Mouse (Mus musculus): Measurements from ENCODE around the gene Ccdc122. TPM values are rescaled to one million over a fixed set of nuclear protein-coding genes. Genes with fewer than 3 reads are reported as not detected.

The Ccdc122 gene
- polyA plus RNA-seq, 1 experiment from 2014 or later = 1.4 TPM

GRCm38 (mm10) chr14:77141324-77142282 lies 105.0 kb downstream of the Ccdc122 start:
- 0 out of 2 replicates have a peak, but pooled peaks have one; percentile 56 for ATAC-seq (replicated peaks; ENCODE audit: low FRiP score)
- 30% methylated on average over 16 of the region's 17 CpGs for WGBS
- peak overlapping the region; percentile 39; the same call in 1 of the 2 replicates for H3K4me2 ChIP-seq

GRCm38 (mm10) chr14:77145103-77145502 lies 108.5 kb downstream of the Ccdc122 start:
- Histone ChIP-seq H3K4me1 (peaks cover 7% of the 10 kb centered on the region; the same call in 1 of the 2 replicates), H3K9me3 (replicated peaks) (no peaks in the 10 kb centered on the region), H3K4me2 (no peak overlapping the region), H3K27ac (no peak overlapping the region), H3K36me3 (no peaks in the 10 kb centered on the region), H3K9ac (no peak overlapping the region), H3K4me3 (replicated peaks) (no peak overlapping the region), H3K27me3 (no peaks in the 10 kb centered on the region)
- 84% methylated on average over 4 of the region's 4 CpGs for WGBS
- ATAC-seq (replicated peaks; ENCODE audit: low FRiP score) = no peak

More at GRCm38 (mm10) chr14:77141324-77142282, 105.0 kb downstream of the Ccdc122 start:
- Histone ChIP-seq H3K27ac (no peak overlapping the region; the same call in 1 of the 2 replicates), H3K36me3 (no peaks in the 10 kb centered on the region), H3K27me3 (no peaks in the 10 kb centered on the region), H3K9ac (no peak overlapping the region), H3K4me1 (peaks cover 12% of the 10 kb centered on the region; the same call in 1 of the 2 replicates), H3K4me3 (replicated peaks) (no peak overlapping the region), H3K9me3 (replicated peaks) (no peaks in the 10 kb centered on the region)

- H3K4me3 ChIP-seq (replicated peaks) = no peak overlapping the region
- no peaks in the 10 kb centered on the region for H3K36me3 ChIP-seq
- H3K9ac ChIP-seq = no peak overlapping the region
- no peaks in the 10 kb centered on the region for H3K27me3 ChIP-seq
- H3K9me3 ChIP-seq (replicated peaks) = no peaks in the 10 kb centered on the region
- H3K27ac ChIP-seq = no peak overlapping the region
- peaks cover 7% of the 10 kb centered on the region; the same call in 1 of the 2 replicates for H3K4me1 ChIP-seq
- 95% methylated on average over 1 of the region's 1 CpGs for WGBS
- H3K4me2 ChIP-seq = no peak overlapping the region
- ATAC-seq (replicated peaks; ENCODE audit: low FRiP score) = no peak
Observed at GRCm38 (mm10) chr14:77147635-77148034, 111.1 kb downstream of the Ccdc122 start.

- 0 out of 2 replicates have a peak, but pooled peaks cover under 1% of the 10 kb centered on the region for H3K4me1 ChIP-seq
- H3K4me2 ChIP-seq = no peak overlapping the region
- no peaks in the 10 kb centered on the region for H3K9me3 ChIP-seq (replicated peaks)
- H3K27ac ChIP-seq = no peak overlapping the region
- no peak overlapping the region for H3K4me3 ChIP-seq (replicated peaks)
- no peak for ATAC-seq (replicated peaks; ENCODE audit: low FRiP score)
- WGBS = 69% methylated on average over 6 of the region's 6 CpGs
- no peaks in the 10 kb centered on the region for H3K36me3 ChIP-seq
- no peak overlapping the region for H3K9ac ChIP-seq
- H3K27me3 ChIP-seq = peaks cover 11% of the 10 kb centered on the region
Observed at GRCm38 (mm10) chr14:77150556-77150955, 114.0 kb downstream of the Ccdc122 start.

GRCm38 (mm10) chr14:77151431-77151830 lies 114.9 kb downstream of the Ccdc122 start:
- ATAC-seq (replicated peaks; ENCODE audit: low FRiP score) = no peak
- H3K4me3 ChIP-seq (replicated peaks) = no peak overlapping the region
- no peaks in the 10 kb centered on the region for H3K9me3 ChIP-seq (replicated peaks)
- H3K27ac ChIP-seq = no peak overlapping the region
- H3K36me3 ChIP-seq = no peaks in the 10 kb centered on the region
- H3K4me1 ChIP-seq = peaks cover 9% of the 10 kb centered on the region
- H3K27me3 ChIP-seq = peaks cover 20% of the 10 kb centered on the region
- 90% methylated on average over 7 of the region's 7 CpGs for WGBS
- H3K4me2 ChIP-seq = no peak overlapping the region
- no peak overlapping the region for H3K9ac ChIP-seq

GRCm38 (mm10) chr14:77156222-77156910 lies 119.8 kb downstream of the Ccdc122 start, which contains the start of gene Enox1:
Gene Enox1 (plus strand): TSS chr14:77156763.
- Histone ChIP-seq H3K27ac (peak within 1 kb of the TSS; percentile 29), H3K27me3 (peaks cover 58% of the 10 kb centered on the region)
- under 1% methylated on average over 71 of the region's 73 CpGs for WGBS

GRCm38 (mm10) chr14:77156911-77157504 lies 120.4 kb downstream of the Ccdc122 start:
- peak overlapping the region; percentile 52 for H3K9ac ChIP-seq
- peak overlapping the region; percentile 66 for H3K4me3 ChIP-seq (replicated peaks)
- 0% methylated on average over 54 of the region's 64 CpGs for WGBS
- H3K4me2 ChIP-seq = peak overlapping the region; percentile 100
- H3K36me3 ChIP-seq = no peaks in the 10 kb centered on the region
- H3K27ac ChIP-seq = peak overlapping the region; percentile 29
- no peaks in the 10 kb centered on the region for H3K9me3 ChIP-seq (replicated peaks)
- H3K4me1 ChIP-seq = peaks cover 19% of the 10 kb centered on the region
- ATAC-seq (replicated peaks; ENCODE audit: low FRiP score) = peak; percentile 73
- peaks cover 58% of the 10 kb centered on the region for H3K27me3 ChIP-seq

More at GRCm38 (mm10) chr14:77156222-77156910, 119.8 kb downstream of the Ccdc122 start, which contains the start of gene Enox1:
- Histone ChIP-seq H3K9ac (peak within 1 kb of the TSS; percentile 52), H3K4me1 (peaks cover 19% of the 10 kb centered on the region), H3K4me3 (replicated peaks) (peak within 1 kb of the TSS; percentile 66), H3K9me3 (replicated peaks) (no peaks in the 10 kb centered on the region), H3K4me2 (peak within 1 kb of the TSS; percentile 100), H3K36me3 (no peaks in the 10 kb centered on the region)
- peak; percentile 85 for ATAC-seq (replicated peaks; ENCODE audit: low FRiP score)

- ATAC-seq (replicated peaks; ENCODE audit: low FRiP score) = peak; percentile 91
- 0 out of 2 replicates have a peak overlapping the region, but pooled peaks have one; percentile 29 for H3K27ac ChIP-seq
- H3K9ac ChIP-seq = peak overlapping the region; percentile 52
- peaks cover 58% of the 10 kb centered on the region for H3K27me3 ChIP-seq
- peak overlapping the region; percentile 100 for H3K4me2 ChIP-seq
- H3K36me3 ChIP-seq = no peaks in the 10 kb centered on the region
- H3K4me1 ChIP-seq = peaks cover 19% of the 10 kb centered on the region
- no peaks in the 10 kb centered on the region for H3K9me3 ChIP-seq (replicated peaks)
- whole genome bisulfite sequencing = under 1% methylated on average over 31 of the region's 31 CpGs
- peak overlapping the region; percentile 66 for H3K4me3 ChIP-seq (replicated peaks)
Observed at GRCm38 (mm10) chr14:77157505-77157911, 120.9 kb downstream of the Ccdc122 start.

GRCm38 (mm10) chr14:77159397-77159796 lies 122.8 kb downstream of the Ccdc122 start:
- Histone ChIP-seq H3K9ac (no peak overlapping the region), H3K4me3 (replicated peaks) (no peak overlapping the region), H3K9me3 (replicated peaks) (no peaks in the 10 kb centered on the region), H3K27ac (no peak overlapping the region), H3K27me3 (peaks cover 56% of the 10 kb centered on the region), H3K36me3 (no peaks in the 10 kb centered on the region), H3K4me2 (no peak overlapping the region), H3K4me1 (peaks cover 19% of the 10 kb centered on the region)
- WGBS = 83% methylated on average over 5 of the region's 5 CpGs
- ATAC-seq (replicated peaks; ENCODE audit: low FRiP score) = no peak

Data from kidney, embryonic 15.5 days (tissue).